Mouse (Mus musculus): Measurements from ENCODE around the gene Ranbp9. TPM values are rescaled to one million over a fixed set of nuclear protein-coding genes. Genes with fewer than 3 reads are reported as not detected.

Gene Ranbp9
- polyA plus RNA-seq (2014; fragmentation: Nextera tagmentation; extraction: Ambion mirVana) = 12.5 and 15.3 TPM in 2 replicates

DNA sequence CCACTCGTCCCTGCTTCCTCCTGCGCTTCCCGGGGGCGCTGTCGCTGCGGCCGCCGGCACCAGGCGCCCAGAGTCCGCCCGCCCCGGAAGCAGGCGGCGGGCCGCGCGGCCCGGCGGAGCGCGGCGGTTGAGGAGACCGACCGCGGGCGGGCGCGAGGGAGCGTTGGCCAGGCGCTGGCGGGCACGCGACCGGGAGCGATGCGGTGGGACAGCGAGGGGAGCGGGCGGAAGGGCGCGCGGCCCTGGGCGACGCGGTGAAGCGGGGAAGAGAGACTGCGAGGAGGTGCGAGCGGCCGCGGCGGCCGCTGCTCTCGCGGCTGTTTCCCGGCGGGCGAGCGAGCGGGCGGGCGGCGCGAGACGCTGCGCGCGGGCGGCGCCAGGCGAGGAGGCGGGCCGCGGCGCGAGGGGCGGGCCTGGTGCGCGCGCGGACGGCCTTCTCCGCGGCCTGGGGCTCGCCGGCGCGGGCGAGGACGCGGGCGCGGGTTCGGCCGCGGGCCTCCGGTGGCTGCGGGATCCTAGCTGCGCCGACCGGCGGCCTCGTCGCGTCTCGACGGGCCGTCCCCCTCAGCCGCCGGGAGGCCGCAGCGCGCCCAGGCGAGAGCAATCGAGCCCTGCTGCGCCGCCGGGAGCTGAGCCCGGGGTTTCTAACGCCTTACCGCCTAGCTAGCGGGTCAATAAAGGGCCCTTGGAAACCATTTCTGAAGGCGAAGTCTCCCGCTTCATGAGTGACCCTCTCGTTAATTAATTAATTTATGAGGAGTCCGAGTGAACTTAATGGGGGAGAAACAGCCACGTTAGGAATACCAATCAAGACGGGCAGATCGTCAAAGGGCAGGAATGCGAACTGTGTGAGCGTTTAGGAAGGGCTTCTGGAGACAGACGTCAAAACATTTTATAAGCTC is at the start of gene Ranbp9:
TSS of gene Ranbp9 (minus strand) at position 326 of the 902 bp plus-strand sequence.
- Histone ChIP-seq H3K4me2 (ENCODE audit: low read depth, low read length, severe bottlenecking) (peak within 1 kb of the TSS; percentile 48), H3K27me3 (ENCODE audit: control insufficient read depth, insufficient read depth, low read length) (no peaks in the 10 kb centered on the region), H3K9ac (ENCODE audit: low read length) (peak within 1 kb of the TSS; percentile 98), H3K4me1 (replicated peaks; ENCODE audit: control insufficient read depth, insufficient read depth, low read length) (peaks cover 7% of the 10 kb centered on the region; the same call in 1 of the 2 replicates), H3K9me3 (ENCODE audit: control insufficient read depth, low read length) (no peaks in the 10 kb centered on the region), H3K27ac (ENCODE audit: low read depth, low read length) (peak within 1 kb of the TSS; percentile 99), H3K36me3 (ENCODE audit: control insufficient read depth, insufficient read depth, low read length) (no peaks in the 10 kb centered on the region), H3K4me3 (ENCODE audit: low read depth, low read length) (peak within 1 kb of the TSS; percentile 98)
- under 1% methylated on average over 89 of the region's 132 CpGs for WGBS
- ATAC-seq (replicated peaks; ENCODE audit: low FRiP score) (peak; percentile 88), DNase-seq (ENCODE audit: low spot score) (peak; percentile 86)

- no peak for DNase-seq (ENCODE audit: low spot score)
- Histone ChIP-seq H3K9me3 (ENCODE audit: control insufficient read depth, low read length) (no peaks in the 10 kb centered on the region), H3K27me3 (ENCODE audit: control insufficient read depth, insufficient read depth, low read length) (no peaks in the 10 kb centered on the region), H3K4me2 (ENCODE audit: low read depth, low read length, severe bottlenecking) (peak overlapping the region; percentile 36; the same call in 1 of the 2 replicates), H3K4me1 (replicated peaks; ENCODE audit: control insufficient read depth, insufficient read depth, low read length) (peaks cover 24% of the 10 kb centered on the region), H3K9ac (ENCODE audit: low read length) (no peak overlapping the region; the same call in 1 of the 2 replicates), H3K4me3 (ENCODE audit: low read depth, low read length) (no peak overlapping the region), H3K36me3 (ENCODE audit: control insufficient read depth, insufficient read depth, low read length) (no peaks in the 10 kb centered on the region), H3K27ac (ENCODE audit: low read depth, low read length) (peak overlapping the region; percentile 80; the same call in 1 of the 2 replicates)
- 58% methylated on average over 14 of the region's 14 CpGs for WGBS
- no peak for ATAC-seq (replicated peaks; ENCODE audit: low FRiP score)
Measured at GRCm38 (mm10) chr13:43530129-43530831, 49.2 kb upstream of the Ranbp9 start.

DNA sequence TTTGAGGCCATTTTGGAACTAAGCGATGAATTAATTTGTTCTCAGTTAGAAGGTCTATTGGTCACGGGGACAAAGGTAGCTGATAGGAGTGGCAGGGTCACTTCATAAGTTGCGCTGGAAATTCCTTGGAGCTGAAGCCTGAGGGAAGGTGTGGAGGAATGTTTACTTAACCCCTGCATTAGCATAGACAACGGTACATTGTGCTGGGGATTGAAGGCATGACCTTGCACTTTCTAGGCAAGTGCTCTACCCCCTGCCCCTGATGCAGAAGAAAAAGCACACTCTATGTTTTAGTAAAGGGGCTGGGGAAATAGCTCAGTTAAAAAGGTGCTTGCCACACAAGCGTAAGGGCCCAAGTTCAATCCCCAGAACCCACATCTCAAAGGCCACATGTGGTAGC is 45.2 kb upstream of the Ranbp9 start:
- H3K4me2 ChIP-seq (ENCODE audit: low read depth, low read length, severe bottlenecking) = no peak overlapping the region
- H3K9me3 ChIP-seq (ENCODE audit: control insufficient read depth, low read length) = no peaks in the 10 kb centered on the region
- H3K27ac ChIP-seq (ENCODE audit: low read depth, low read length) = no peak overlapping the region
- ATAC-seq (replicated peaks; ENCODE audit: low FRiP score) = no peak
- H3K9ac ChIP-seq (ENCODE audit: low read length) = no peak overlapping the region
- H3K4me1 ChIP-seq (replicated peaks; ENCODE audit: control insufficient read depth, insufficient read depth, low read length) = peaks cover 12% of the 10 kb centered on the region
- WGBS = 85% methylated on average over 5 of the region's 5 CpGs
- H3K36me3 ChIP-seq (ENCODE audit: control insufficient read depth, insufficient read depth, low read length) = no peaks in the 10 kb centered on the region
- DNase-seq (ENCODE audit: low spot score) = no peak
- no peak overlapping the region for H3K4me3 ChIP-seq (ENCODE audit: low read depth, low read length)
- no peaks in the 10 kb centered on the region for H3K27me3 ChIP-seq (ENCODE audit: control insufficient read depth, insufficient read depth, low read length)

- H3K4me1 ChIP-seq (replicated peaks; ENCODE audit: control insufficient read depth, insufficient read depth, low read length) = peaks cover 8% of the 10 kb centered on the region
- 52% methylated on average over 16 of the region's 16 CpGs for WGBS
- no peaks in the 10 kb centered on the region for H3K36me3 ChIP-seq (ENCODE audit: control insufficient read depth, insufficient read depth, low read length)
- H3K4me3 ChIP-seq (ENCODE audit: low read depth, low read length) = no peak overlapping the region
- peak overlapping the region; percentile 18; the same call in 1 of the 2 replicates for H3K27ac ChIP-seq (ENCODE audit: low read depth, low read length)
- no peak overlapping the region for H3K4me2 ChIP-seq (ENCODE audit: low read depth, low read length, severe bottlenecking)
- no peaks in the 10 kb centered on the region for H3K9me3 ChIP-seq (ENCODE audit: control insufficient read depth, low read length)
- H3K9ac ChIP-seq (ENCODE audit: low read length) = no peak overlapping the region
- no peaks in the 10 kb centered on the region for H3K27me3 ChIP-seq (ENCODE audit: control insufficient read depth, insufficient read depth, low read length)
- no peak for ATAC-seq (replicated peaks; ENCODE audit: low FRiP score)
- no peak for DNase-seq (ENCODE audit: low spot score)
Measured at GRCm38 (mm10) chr13:43525363-43526134, 44.5 kb upstream of the Ranbp9 start.

- Histone ChIP-seq H3K36me3 (ENCODE audit: control insufficient read depth, insufficient read depth, low read length) (no peaks in the 10 kb centered on the region), H3K27me3 (ENCODE audit: control insufficient read depth, insufficient read depth, low read length) (no peaks in the 10 kb centered on the region), H3K4me2 (ENCODE audit: low read depth, low read length, severe bottlenecking) (no peak overlapping the region), H3K4me3 (ENCODE audit: low read depth, low read length) (no peak overlapping the region), H3K4me1 (replicated peaks; ENCODE audit: control insufficient read depth, insufficient read depth, low read length) (peaks cover 3% of the 10 kb centered on the region; the same call in 1 of the 2 replicates), H3K9me3 (ENCODE audit: control insufficient read depth, low read length) (no peaks in the 10 kb centered on the region), H3K9ac (ENCODE audit: low read length) (no peak overlapping the region), H3K27ac (ENCODE audit: low read depth, low read length) (no peak overlapping the region)
- ATAC-seq (replicated peaks; ENCODE audit: low FRiP score) (no peak), DNase-seq (ENCODE audit: low spot score) (no peak)
- whole genome bisulfite sequencing = 75% methylated on average over 16 of the region's 16 CpGs
Measured at GRCm38 (mm10) chr13:43524491-43525362, 43.6 kb upstream of the Ranbp9 start.

DNA sequence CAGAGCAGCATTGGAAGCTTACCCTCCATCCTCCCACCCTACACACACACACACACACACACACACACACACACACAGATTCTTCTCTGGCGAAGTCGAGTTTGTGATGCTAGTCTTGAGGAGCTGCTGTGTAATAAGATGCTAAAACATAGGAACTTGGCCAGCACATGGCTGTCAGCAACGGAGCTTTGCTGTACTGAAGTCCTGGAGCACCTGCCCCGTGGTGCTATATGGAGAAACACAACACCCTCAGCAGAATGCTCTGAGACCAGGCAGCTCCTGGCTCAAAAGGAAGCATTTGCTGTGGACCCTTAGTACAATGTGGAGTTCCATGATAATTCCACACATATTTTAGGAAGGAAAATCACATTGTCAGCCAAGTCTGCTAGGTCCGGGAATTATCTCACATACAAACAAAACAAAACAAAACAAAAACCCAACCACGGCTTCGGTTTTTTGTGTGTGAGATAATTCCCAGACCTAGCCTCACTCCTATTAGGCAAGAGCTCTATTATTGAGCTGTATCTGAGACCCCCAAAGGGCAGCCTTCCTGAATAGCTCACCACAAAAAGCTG is 42.9 kb upstream of the Ranbp9 start:
- no peak overlapping the region for H3K27ac ChIP-seq (ENCODE audit: low read depth, low read length)
- 59% methylated on average over 7 of the region's 7 CpGs for WGBS

GRCm38 (mm10) chr13:43521940-43522339 is 40.9 kb upstream of the Ranbp9 start:
- Histone ChIP-seq H3K27me3 (ENCODE audit: control insufficient read depth, insufficient read depth, low read length) (no peaks in the 10 kb centered on the region), H3K4me3 (ENCODE audit: low read depth, low read length) (no peak overlapping the region), H3K4me1 (replicated peaks; ENCODE audit: control insufficient read depth, insufficient read depth, low read length) (peaks cover 3% of the 10 kb centered on the region; the same call in 1 of the 2 replicates), H3K36me3 (ENCODE audit: control insufficient read depth, insufficient read depth, low read length) (no peaks in the 10 kb centered on the region), H3K4me2 (ENCODE audit: low read depth, low read length, severe bottlenecking) (no peak overlapping the region), H3K9ac (ENCODE audit: low read length) (no peak overlapping the region), H3K27ac (ENCODE audit: low read depth, low read length) (no peak overlapping the region), H3K9me3 (ENCODE audit: control insufficient read depth, low read length) (no peaks in the 10 kb centered on the region)
- ATAC-seq (replicated peaks; ENCODE audit: low FRiP score) = no peak
- WGBS = 94% methylated on average over 5 of the region's 5 CpGs
- DNase-seq (ENCODE audit: low spot score) = no peak

More for the DNA sequence above, 42.9 kb upstream of the Ranbp9 start:
- no peaks in the 10 kb centered on the region for H3K9me3 ChIP-seq (ENCODE audit: control insufficient read depth, low read length)
- H3K27me3 ChIP-seq (ENCODE audit: control insufficient read depth, insufficient read depth, low read length) = no peaks in the 10 kb centered on the region
- peaks cover 3% of the 10 kb centered on the region; the same call in 1 of the 2 replicates for H3K4me1 ChIP-seq (replicated peaks; ENCODE audit: control insufficient read depth, insufficient read depth, low read length)
- H3K4me3 ChIP-seq (ENCODE audit: low read depth, low read length) = no peak overlapping the region
- no peaks in the 10 kb centered on the region for H3K36me3 ChIP-seq (ENCODE audit: control insufficient read depth, insufficient read depth, low read length)
- no peak overlapping the region for H3K4me2 ChIP-seq (ENCODE audit: low read depth, low read length, severe bottlenecking)
- DNase-seq (ENCODE audit: low spot score) (no peak), ATAC-seq (replicated peaks; ENCODE audit: low FRiP score) (no peak)
- H3K9ac ChIP-seq (ENCODE audit: low read length) = no peak overlapping the region
